Mouse (Mus musculus) frontal cortex, adult (tissue): ENCODE results near the gene Celf2.

ENCODE experiments used
- ATAC-seq: cut with Nextera tagmentation; 2 replicates; pipeline ENCODE4 v1.9.2; 2017; ENCODE audit warnings: mild to moderate bottlenecking, moderate library complexity, mixed read lengths; ENCODE audit not compliant: low TSS enrichment

Celf2 gene

DNA sequence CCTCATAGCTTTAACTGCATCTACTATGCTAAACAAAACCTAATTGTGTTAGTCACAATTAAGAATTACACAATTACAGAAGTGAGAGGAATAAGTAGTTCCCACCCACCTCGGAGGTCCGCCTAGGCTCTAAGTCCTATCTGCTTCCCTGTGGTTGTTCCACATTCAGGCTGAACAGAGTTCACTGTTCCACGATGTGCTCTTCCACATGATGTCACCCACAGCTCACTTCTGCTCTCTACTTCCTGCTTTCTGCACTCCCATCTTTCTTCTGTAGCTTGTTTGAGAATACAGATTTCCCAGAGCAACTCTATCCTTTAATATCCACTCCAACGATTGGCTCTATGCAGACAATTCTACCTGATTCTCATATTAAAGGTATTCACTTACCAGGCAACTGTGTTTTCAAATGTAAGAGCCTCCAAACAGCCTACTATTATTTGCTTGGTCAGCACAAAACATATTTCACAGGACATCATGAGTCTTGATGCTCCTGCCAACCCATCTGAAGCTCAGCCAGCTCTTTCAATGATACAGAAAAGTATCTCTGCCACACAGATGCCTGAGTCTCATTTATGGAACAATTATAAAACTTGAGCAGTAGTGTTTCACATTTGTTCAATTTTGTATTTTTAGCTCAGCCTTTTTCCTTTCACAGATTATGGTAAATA, 769.2 kb downstream of the Celf2 start:
- peak; percentile 36 for ATAC-seq

DNA sequence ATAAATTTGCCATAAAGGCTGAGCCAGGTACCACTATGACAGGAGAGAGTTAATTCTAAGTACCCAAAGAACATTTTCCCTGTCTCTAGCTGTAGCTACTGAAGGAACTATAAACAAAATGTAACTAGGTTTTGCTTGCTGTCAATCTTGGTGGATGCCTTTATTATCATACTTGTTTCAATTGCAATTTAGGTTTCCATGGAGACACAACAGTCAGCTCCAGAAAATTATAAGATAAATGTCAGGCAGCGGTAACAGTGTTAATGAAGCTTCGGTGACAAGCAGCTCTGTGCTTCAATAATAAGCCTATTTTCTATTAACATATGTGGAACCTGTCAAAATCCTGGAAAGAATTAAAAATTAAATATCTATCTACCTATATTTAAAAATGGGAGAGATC, 777.3 kb downstream of the Celf2 start:
- no peak for ATAC-seq

DNA sequence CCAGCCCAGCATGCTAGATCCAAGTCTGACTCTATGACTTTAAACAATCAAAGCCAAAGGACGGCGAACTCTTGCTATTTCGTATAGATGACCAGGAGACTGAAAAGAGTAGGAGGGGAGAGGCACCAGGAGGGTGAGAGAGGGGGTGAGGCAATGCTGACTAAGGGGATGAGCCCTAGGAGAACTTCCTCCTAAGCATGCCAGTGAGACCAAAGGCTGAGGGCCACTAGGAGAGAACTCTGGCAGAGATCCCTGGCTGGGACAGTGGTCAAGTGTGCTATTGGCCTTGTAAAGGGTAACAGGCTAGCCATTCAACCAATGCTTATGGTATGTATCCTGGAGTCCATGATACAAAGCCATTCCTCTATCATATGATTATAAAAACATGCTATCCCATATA, 778.5 kb downstream of the Celf2 start:
- ATAC-seq, result no peak

DNA sequence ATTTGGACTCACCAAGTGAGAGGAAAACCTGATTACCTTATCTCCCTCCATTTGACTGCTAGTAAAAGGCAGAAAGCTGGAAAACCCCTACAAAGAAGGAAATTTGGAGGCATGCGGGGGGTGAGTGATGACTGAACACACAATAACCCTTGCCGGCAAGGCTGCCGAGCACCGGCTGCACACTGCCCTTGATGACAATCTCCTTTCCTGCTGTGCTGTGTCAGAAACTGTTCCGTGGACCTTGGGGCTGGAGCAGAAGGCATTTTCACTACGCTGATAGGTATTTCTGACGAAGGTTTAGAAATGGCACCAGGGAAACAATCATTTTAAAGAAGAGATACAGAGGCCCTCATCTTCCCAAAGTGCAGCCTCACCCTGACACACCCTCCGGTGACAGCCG, 779.4 kb downstream of the Celf2 start:
- ATAC-seq, result no peak

DNA sequence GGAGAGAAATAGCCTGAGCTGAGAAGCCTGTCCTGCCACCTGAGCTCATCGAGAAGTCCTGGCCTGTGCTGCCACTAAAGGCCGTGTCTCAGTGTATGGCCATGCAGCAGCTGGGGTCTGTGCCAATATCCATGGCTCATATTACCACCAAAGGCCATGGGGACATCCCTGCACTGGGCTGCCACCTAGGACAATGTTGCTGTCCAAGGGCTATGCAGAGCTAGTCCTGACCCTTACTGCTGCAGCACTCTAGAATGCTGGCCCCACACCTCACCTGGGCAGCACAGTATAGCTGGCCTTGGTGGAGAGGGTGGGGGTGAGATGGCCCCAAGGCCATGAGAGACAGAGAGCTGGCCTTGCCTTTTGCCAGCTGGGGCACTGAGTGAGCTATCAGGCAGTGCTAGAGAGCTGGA, 780.5 kb downstream of the Celf2 start:
- no peak for ATAC-seq

DNA sequence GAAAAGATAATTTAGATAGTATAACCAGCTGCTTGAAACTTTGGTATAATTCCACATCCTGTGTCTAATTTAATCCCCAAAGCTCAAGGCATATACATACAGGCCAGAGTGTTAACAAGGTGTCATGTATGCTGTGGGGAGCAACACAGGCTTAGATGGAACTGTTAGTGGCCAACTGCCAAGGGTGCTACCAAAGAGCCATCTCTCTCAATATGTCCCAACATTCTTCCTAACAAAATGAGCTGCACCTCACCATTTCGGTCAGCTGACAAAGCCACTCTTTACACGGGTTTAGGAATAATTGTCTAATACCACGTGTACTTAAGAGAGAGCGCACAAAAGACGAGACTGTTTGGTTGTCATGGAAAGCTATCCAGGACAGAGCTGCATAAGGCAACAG, 782.0 kb downstream of the Celf2 start:
- no peak for ATAC-seq

DNA sequence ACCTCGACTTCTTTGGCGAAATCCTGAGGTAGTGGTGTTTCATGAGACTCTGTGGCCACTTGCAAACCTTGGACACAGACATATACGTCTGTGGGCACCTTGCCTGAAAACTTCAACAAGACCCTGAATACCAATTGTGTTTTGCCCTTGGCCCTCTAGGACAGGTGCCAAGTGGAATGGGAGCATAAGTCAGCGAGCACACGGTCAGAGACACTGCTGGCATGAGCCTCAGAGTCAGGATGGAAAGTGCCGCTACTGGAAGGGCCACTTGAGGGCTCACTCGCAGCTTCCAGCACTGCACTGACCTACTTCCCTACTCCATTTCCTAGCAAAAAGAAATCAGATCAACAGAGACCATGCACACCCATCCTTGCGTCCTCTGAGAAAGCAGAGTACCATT, 783.3 kb downstream of the Celf2 start:
- ATAC-seq, result no peak

DNA sequence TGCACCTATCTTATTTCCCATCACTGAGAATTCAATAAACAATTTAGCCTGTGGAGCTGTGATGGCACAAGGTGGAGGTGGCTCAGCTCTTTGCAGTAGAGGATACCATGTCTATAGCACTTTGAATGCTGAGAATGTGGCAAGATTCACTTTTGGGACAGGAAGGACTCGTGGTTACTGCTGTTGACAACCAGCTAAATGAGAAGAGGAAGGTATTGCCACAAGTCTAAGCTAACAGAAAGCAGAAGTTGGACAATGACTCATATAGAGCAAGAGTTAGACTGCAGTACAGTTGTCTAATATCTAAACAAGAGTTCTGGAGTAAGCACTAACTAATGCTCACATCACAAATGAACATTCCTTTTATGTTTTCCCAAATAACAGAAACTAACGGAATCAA, 785.8 kb downstream of the Celf2 start:
- no peak for ATAC-seq

DNA sequence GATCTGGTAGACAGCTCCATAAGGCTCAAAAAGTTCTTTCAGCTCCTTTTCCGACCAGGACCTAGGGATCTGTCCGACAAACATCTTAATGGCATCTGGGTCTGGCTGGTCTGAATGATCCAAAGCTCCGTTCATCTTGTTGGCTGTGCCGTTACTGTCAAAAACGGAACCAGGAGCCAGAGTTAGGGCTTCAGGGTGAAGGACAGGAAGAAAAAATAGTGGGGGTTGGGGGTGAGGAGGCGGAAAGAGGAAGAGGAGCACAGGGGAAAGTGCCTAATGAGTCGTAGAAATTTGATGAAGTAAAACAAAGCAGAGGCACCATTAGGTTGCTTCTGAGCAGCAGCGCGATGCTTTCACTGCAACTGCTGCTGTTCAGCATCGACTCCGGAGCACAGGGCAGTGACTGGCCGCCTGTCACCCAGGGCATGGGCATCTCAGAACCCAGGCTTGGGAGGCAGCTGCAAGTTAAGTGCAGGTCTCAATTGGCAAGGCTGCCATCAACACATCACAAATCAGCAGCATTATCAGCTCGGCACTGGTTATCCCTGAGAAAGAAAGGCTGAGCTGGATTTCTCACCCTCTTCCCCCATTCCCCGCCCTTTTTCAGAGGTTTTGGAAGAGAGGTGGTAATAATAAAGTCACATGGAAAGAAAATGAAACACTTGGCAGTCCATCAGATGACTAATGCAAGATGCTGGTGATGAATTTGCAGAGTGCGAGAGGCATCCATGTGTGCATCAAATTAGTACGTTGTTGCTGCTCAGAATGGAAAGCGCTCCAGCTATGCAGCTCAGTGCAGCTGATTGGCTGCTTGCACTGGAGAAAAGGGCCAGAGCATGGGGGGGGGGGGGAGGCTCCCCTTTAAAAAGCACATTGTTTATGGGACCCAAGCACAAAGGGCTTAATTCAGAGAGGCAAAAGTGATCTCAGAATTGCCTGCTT, 787.6 kb downstream of the Celf2 start:
- ATAC-seq, result peak; percentile 71

DNA sequence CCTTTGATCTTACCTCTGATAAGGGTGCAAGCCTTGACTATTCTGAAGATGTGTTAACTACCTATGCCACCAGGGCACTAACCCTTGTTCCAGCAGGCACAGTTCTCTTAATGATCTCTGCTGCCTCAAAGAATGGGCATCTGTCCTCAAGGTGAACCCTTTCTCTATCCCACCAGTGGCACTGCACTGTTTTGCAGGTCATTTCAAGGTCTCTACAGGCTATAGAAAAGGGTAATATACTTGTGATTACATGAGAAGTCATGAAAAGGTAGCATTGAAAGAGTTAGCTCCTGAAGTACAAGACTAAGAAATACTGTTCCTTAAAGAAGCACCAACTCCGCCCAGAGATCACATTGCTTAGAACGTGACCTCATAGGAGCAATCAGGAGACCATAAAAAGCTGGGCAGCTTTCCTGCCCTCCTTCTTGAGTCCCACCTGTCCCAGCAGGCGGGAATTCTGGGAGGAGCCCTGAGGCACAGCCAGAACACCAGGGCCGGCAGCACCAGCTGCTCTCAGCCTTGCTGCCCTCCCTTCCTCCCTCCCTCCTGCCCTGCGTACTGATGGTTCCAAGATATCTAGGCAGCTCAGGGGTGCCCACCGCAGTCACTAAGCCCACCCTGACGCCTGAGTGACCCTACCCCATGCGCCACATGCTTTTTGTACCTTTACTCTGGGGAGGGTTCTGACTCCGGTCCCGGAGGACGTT, 788.5 kb downstream of the Celf2 start:
- ATAC-seq, result peak; percentile 34

DNA sequence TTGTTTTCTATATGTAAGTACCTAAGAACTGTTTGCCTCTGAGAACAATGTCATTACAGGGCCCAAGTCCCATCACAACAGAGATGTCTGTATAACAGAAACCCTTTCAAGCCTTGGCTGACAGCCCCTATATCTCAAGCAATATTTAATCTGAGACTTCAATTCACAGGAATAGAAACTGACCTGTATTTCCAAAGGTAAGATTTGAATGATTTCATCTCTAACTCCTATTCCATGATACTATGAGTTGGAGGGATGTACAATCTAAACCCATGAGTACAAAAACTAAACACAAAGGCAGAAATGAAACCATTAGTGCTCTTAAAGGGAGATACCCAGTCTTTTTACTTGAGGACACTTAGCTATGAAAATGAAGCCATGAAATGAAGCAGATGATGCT, 790.5 kb downstream of the Celf2 start:
- ATAC-seq, result no peak

DNA sequence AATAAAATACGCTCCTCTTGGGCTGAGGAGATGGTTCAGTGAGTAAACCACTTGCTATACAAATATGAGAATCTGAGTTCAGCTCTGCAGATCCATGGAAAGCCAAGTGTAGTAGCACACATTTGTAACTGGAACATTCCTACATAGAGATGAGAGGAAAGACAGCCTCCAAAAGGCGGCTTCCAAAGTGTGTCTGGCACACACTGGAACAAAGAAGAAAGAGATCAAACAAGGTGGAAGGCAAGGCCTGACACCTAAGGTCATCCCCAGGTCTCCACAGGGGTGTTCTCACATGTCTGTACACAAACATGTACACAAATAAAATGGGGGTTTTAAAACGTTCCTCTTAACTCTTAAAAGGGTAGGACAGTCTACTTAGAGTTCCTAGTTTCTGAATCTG, 791.4 kb downstream of the Celf2 start:
- no peak for ATAC-seq

DNA sequence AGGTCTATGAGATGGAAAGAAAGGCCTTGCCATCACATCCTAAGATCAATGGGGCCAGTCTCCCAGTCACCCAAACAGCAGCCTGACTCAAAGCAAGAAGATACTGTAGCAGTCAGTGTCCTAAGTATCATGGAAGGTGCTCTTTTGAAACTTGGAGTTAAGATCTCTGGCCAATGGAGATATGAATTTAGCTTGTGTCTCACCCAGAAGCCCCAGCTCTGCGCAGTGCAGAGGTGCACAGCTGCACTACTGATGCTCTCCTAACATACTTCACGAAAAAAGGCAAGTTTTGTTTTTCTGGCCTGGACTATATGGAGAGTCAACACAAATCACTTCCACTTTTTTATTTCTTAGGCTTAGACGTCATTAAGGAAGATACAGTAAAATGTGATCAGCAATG, 793.8 kb downstream of the Celf2 start:
- no peak for ATAC-seq

DNA sequence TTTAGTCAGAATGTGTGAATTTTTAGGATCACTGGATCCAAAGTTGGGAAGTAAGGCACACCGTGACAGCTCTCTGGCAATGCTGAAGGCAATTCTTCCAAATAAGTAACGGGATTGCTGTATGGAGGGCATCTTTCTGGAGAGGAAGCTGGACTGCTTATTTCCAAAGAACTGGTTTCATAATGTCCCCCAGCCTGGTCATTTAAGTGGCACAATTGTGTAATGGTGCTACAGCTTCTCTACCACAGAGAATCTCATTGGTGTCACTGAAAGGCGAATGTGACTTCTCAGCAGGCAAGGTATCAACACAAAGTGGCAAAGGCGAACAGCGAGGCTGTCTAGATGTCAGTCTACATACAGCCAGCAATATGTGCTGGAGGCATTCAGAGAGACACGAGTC, 795.8 kb downstream of the Celf2 start:
- ATAC-seq, result no peak

DNA sequence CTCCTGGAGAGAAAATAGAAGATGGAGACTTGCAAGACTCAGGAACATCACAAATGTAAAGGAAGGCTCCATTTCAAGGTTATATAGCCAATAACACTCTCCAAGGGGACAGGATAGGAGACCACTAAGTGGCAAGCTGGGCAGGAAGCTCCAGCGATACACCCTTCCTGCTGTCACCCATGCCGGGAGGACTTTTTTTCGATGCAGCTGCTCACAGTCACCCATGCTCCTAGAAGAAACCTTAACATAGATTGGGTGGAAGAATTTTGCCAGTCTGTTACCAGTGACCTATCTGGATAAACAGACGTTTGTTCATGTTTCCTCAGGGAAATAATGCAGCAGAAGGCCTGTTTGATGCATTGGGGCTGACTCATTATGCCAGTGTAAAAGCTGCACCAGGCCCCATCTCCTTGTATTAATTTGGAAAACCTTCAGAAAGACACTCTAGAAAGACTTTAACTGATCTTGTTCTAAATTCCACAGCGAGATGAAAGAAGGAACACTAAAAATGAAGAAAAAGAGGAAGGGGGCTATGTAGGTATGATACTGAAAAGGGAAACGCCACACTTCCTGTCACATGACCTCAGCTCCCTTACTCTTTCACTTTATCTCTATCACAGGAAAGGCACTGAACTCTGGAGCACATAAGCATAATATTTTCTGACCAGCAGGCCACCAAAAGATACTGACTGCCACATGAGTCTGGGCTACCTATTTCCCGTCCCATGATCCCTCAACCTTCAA, 798.5 kb downstream of the Celf2 start:
- ATAC-seq, result no peak

DNA sequence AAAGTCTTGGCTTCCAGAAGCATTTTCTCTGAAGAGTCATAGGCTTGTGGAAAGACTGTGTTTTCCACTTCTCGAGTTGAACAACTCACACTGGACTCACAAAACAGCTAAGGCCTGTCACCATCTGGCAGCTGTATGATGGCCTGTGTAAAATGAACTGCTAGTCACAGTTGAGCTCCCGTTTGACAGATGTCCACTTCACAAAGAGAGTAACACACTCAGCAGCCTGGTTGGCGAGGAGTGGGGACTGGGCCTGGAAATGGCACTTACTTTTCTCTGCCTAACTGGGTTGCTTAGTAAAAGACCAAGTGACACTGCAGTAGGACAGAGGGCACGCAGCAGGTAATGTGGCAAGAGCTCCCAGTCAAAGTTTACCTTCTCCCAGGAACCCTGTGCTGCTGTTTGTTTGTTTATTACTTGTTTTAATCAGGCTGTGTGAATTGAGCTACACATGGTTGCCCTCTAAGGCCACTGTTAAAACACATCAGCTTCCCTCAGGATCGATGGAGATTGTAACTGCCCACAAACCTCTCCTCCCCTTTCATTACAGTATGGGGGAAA, 801.3 kb downstream of the Celf2 start:
- no peak for ATAC-seq

DNA sequence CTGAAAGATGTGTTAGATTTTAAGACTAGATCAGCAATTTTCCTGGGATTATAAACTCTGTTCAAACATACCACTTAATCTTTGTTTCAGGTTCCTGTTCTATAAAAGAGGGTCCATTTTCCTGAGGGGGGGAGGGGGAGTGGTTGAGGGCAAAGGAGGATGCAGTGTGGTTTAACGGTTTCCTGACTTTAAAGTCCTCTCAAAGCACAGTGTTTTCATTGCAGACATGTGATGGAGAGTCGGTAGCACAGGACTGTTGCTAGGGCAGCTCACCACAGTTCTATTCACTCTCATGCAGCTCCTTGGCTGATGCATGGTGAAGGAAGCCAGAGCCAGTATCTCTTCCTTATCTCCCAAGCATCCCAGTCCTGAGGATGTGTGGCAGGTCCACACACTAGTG, 802.1 kb downstream of the Celf2 start:
- ATAC-seq, result no peak

DNA sequence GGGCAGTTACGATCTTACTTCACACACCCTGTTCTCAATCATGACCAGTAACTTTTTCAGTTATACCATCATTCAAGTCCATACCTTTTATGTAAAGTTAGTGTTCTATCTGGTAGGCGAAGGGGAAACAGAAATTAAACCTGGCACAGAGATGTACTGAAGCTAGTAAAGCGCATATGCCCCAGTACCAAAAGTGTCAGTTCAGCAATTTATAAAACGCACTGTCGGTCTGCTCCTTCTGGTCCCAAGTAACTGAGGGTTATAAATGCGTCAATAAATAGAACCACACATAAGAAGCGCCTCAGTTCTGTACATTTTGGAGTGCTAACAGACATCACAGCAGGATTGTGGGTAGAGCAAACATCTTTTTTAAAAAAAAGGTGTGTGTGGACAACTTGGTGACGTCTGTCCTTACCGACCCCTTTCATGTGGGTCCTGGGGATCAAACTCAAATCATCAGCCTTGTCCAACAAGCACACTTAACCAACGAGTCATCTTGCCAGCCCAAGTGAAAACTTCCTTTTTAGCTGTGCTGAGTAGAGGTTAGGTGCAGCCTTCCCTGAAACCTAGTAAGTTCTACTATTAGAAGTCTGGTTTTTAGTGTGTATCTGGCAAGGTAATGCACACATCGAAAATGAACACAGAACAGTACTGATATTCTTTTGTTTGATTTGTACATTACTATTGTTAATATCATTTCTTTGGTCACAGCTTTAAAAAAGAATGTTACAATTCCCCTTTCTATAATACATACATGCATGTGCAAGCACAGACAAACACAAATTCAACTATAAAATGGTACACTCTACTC, 803.2 kb downstream of the Celf2 start:
- ATAC-seq, result no peak

DNA sequence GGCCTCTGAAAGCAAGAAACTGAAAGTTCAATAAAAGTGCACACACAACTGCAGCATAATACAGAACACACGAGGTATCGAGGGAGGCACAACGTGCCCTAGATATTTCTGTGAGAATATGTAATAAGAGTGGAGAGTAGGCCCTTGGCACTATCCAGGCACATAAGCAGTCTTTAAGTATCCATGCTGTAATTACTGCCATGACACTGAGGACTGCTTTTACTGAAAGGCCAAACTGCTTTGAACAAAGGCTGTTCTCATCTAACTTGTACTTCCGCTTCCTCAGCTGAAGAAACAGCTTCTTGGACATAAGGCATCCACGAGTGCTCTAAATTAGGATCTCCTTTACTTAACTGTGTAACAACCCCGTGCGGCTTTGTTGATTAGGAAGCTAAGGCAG, 803.9 kb downstream of the Celf2 start:
- peak; percentile 28 for ATAC-seq

DNA sequence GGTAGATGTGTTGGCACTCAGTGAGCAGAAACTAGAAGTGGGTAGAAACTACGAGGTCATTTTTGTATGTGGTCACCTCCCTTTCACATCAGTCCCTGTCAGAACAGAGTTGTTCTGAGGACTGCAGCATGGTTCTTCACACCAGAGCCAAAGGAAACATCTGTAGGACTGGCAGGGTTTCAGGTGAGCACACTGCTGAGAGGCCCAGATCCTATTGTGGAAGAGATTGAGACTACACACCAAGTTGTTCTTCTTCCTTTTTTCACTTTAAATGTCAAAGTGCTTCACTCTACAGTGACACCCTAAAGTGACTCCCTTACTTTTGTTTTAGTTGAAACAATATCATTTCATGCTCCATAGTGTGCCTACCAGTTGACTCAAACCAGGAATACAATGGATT, 804.6 kb downstream of the Celf2 start:
- no peak for ATAC-seq

DNA sequence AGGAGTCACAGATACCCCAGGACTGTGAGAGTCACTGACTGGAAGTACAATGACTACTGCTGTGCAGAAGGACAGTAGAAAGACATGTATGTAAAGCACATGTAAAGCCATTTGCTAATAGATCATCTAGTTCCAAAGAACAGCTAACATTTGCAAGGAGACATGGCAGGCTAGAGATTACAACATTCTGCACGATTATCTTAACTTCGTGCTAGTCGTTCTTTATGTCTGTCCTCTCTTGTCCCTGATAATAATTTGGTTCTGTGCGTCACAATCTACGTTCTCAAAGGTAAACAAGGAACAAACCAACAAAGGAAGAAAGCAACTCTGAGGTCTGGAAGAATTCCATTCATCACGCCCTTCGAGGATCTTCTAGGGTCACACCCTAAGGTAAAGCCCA, 805.0 kb downstream of the Celf2 start:
- no peak for ATAC-seq
